Comparison of ENCODE assay signal across 27 mouse cellular contexts in the genomic region with DNA sequence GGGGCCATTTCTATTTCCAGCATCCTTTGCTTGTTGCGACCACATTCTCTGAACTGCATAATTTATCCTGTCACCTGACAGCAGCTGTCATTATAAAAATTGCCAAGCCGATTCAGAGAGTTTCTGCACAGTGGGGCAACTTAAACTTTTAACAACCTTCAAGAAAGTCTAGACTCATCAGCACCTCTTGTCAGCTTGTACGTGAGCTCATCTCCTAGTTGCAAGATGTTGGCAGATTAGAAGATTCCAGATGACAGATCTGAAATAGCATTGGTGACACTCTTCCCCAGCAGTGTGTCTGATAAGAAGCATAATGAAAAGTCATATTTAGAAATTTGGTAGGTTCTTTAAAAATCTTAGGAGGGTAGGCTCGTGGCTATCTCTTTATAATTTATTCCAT.
"Had no signal": no experiment of that assay in that cellular context is flagged by ENCODE, and none has a peak within 500 bp of the region (broad histone marks: within the 10 kb centered on the region; RNA-seq: fewer than 3 reads in every experiment).

No protein-coding gene starts in this region.

- DNase-seq: gastrocnemius, postnatal 14 days; gastrocnemius, postnatal 36 days; heart, adult 11 months; heart, adult 2 months; heart, postnatal 14 days; heart, postnatal 36 days; kidney, adult 11 months; kidney, adult 2 months; kidney, adult 9 months; kidney, postnatal 25 days; kidney, postnatal 4 days; layer of hippocampus, adult 9-11 months; layer of hippocampus, postnatal 36 days; left cerebral cortex, postnatal 4 days had no signal

- H3K27ac ChIP-seq: heart, adult 2 months; heart, embryonic 13.5 days; heart, embryonic 15.5 days; hindbrain, embryonic 13.5 days; hindbrain, embryonic 15.5 days; hindbrain, postnatal 0 days; kidney, embryonic 15.5 days; kidney, postnatal 0 days; limb, embryonic 13.5 days; limb, embryonic 15.5 days; liver, embryonic 12.5 days; liver, embryonic 14.5 days had no signal

- H3K4me2 ChIP-seq: heart, embryonic 11.5 days; heart, embryonic 13.5 days; heart, embryonic 15.5 days; hindbrain, embryonic 13.5 days; hindbrain, embryonic 15.5 days; kidney, embryonic 15.5 days; limb, embryonic 13.5 days; limb, embryonic 15.5 days; liver, embryonic 12.5 days had no signal

- H3K9me3 ChIP-seq: heart, embryonic 13.5 days; heart, embryonic 15.5 days; hindbrain, embryonic 13.5 days; hindbrain, embryonic 15.5 days; kidney, embryonic 15.5 days; limb, embryonic 13.5 days; limb, embryonic 15.5 days; liver, embryonic 12.5 days had no signal

- H3K36me3 ChIP-seq: heart, embryonic 13.5 days; heart, embryonic 15.5 days; hindbrain, embryonic 13.5 days; hindbrain, embryonic 15.5 days; kidney, embryonic 15.5 days; limb, embryonic 13.5 days; limb, embryonic 15.5 days; liver, embryonic 12.5 days had no signal

- H3K9ac ChIP-seq: heart, embryonic 13.5 days; heart, embryonic 15.5 days; hindbrain, embryonic 13.5 days; hindbrain, embryonic 15.5 days; kidney, embryonic 15.5 days; limb, embryonic 13.5 days; limb, embryonic 15.5 days; liver, embryonic 12.5 days; liver, embryonic 14.5 days had no signal

- H3K4me3 ChIP-seq: heart, adult 2 months; heart, embryonic 13.5 days; heart, embryonic 15.5 days; hindbrain, embryonic 13.5 days; hindbrain, embryonic 15.5 days; kidney, embryonic 15.5 days; limb, embryonic 13.5 days; limb, embryonic 15.5 days; liver, embryonic 12.5 days had no signal

- H3K27me3 ChIP-seq: heart, embryonic 13.5 days; heart, embryonic 15.5 days; hindbrain, embryonic 13.5 days; hindbrain, embryonic 15.5 days; kidney, embryonic 15.5 days; limb, embryonic 13.5 days; limb, embryonic 15.5 days; liver, embryonic 12.5 days had no signal

- H3K4me1 ChIP-seq: heart, embryonic 13.5 days; heart, embryonic 15.5 days; hindbrain, embryonic 13.5 days; hindbrain, embryonic 15.5 days; kidney, embryonic 15.5 days; limb, embryonic 13.5 days; limb, embryonic 15.5 days; liver, embryonic 12.5 days had no signal

- ATAC-seq: hindbrain, postnatal 0 days; intestine, embryonic 16.5 days; liver, embryonic 12.5 days had no signal
